Mouse (Mus musculus): ENCODE data around the gene Fam81b.
"Not testable (repeated sequence)": the region's sequence is repeated elsewhere in the genome, so short reads cannot be mapped to it uniquely, and the experiment has no call there.

Gene Fam81b

DNA sequence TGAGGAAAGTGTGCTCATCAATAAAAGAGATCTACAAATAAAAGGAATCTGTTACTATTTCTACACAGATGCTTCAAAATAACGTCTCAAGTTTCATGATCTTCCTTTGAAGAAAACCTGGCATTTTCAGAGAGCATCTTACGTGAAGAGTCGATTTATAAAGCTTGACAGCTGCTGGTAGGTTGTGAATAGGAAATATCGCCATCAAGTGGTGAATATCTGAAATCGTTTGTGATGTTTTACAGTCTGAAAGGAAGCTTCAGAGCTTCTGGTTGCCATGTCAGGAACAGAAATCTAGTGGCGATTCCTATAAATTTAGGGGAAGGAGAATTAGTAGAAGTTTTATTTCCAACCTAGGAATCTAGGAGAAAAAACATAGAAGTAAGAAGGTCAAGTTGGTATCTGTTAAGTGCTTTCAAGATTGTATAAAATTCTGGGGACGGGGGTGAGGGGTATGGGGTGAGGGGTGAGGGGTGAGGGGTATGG is at the start of gene Fam81b:
Fam81b (minus strand) TSS at position 436 of the 486 bp plus-strand sequence.
- no peak for DNase-seq (ENCODE audit: low read depth, low spot score)

DNA sequence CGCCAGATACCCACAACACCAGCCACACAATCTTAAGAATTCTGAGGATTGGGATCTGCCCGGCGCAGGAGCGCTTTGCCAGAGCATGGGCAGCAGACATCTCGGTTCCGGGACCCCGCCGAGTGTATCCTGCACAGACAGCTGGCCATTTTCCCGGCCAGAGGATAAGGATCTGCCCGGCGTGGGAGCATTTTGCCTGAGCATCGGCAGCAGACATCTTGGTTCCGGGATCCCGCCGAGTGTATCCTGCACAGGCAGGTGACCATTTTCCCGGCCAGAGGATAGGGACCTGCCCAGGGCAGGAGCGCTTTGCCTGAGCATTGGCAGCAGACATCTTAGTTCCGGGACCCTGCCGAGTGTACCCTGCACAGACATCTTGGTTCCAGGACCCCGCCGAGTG is 41.1 kb upstream of the Fam81b start:
- not testable (repeated sequence) for DNase-seq (ENCODE audit: low read depth, low spot score)

DNA sequence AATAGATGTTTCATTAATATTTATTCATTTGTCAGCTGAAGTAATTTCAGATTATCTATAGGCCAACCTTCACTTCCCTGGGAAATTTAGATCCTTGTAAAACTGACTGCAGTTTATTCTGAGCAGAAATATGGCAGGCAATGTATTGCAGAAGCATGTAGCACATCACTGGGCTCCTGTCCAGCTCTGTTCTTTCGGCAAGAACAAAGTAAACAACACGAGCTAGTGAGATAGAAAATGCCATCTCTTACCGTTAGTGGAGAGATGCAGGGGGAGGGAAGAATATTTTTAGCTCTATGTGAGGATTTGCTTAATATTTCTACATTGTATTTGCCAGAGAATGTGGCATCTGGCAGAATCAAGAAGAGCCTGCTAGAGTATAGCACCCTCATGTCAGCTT is 13.8 kb upstream of the Fam81b start:
- DNase-seq (ENCODE audit: low read depth, low spot score) = peak; percentile 87

DNA sequence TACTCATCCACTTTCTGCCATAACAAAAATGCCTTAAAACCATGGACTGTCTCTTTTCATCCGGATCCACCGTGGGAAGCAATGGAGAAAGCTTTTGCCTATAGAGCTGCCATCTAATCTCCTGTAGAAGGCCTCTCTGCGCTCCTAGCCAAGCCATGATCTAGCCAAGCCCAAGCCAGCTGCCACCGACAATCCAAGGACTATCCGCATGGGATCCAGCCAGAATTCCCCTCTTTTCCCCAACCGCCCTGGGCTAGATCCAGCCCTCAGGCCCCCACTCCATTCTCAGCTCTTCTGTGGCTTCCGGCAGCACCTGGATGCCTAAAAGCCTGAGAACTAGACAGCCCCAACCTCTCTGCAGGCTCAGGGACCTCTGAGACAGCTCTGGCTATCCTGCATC is 6.7 kb upstream of the Fam81b start:
- no peak for DNase-seq (ENCODE audit: low read depth, low spot score)

DNA sequence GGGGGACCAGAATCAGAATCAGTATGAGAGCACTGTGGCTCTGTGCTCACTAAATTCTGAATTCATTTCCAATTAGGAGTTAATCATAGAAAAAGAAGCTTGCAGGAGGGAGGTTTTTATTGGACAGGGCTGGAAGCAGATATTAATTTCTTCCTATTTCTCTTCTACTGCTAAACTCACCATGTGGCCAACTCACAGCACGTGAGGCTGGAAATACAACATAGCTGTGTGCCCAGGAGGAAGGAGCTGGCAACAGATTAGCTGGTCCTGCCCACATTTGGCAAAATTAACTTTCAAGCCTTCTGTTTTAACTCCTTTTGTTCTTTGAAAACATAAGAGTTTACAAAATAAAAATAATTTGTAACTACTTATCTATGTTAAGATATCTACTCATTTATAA is 3.9 kb upstream of the Fam81b start:
- no peak for DNase-seq (ENCODE audit: low read depth, low spot score)

DNA sequence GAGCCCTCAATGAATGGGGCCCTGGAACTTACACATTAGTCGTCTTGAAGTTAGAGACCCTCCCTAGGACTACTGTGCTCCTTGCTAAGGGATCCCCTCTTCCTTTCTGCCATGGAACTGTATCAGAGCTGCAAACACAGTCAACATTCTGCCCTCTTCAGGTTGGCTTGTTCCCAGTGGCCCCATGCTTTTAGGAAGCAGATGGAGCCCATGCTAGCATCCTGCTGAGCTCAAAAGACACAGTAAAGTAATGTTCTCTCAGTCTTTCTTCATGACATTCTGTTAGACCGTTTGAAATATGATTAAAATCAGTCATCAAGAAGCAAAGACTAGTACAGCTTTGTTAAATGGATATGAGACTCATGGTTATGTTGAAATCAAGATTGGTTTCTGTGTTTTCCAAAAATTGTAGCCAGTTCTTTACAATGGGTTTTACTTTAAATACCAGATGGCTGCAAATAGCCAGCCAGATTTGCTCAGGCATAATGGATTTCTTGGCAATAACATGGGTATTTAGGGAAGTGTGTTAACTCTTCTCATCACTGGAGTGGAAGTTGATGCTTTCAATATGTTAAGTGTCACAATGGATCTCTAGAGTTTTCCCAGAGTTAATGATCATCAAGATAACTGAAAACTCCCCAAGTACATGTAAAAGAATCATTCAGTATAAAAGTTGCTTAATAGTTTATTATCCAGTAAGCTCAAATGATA is 938 bp upstream of the Fam81b start:
- no peak for DNase-seq (ENCODE audit: low read depth, low spot score)

DNA sequence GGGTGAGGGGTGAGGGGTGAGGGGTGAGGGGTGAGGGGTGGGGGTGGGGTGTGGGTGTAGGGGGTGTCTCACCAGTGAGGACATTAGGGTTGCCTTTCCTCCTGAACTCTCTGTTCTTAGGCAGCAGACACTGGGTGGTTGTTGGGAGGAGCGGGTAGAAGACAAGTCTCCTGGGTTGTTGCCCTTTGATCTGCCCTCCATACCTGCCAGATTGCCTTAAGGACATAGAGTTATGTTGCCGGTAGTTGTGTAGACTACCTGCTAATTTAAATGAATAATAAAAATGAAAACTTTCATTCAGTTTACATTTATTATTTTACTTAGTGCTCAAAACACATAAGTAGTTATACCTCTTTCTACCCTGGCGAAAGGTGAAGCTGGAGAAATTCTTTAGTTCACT is 369 bp upstream of the Fam81b start:
- DNase-seq (ENCODE audit: low read depth, low spot score) = no peak

DNA sequence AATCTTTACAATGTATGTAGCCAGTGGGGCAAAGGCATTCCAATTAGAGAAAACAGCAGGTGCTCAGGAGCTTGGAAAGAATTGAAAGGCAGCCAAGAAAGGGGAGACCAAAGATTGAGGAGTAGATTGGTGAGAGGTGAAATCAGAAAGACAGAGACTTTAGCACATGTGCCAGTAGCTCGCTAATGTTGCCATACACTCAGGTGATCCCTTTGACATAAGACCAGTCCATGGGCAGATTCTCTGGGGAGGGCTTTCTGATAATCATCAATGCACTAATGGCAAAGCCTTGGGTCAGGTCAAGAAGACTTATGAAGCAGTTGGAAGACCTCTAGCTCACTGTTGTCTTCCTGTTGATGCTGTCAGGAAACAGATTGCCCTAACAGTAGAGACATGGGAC is 671 bp downstream of the Fam81b start:
- no peak for DNase-seq (ENCODE audit: low read depth, low spot score)

DNA sequence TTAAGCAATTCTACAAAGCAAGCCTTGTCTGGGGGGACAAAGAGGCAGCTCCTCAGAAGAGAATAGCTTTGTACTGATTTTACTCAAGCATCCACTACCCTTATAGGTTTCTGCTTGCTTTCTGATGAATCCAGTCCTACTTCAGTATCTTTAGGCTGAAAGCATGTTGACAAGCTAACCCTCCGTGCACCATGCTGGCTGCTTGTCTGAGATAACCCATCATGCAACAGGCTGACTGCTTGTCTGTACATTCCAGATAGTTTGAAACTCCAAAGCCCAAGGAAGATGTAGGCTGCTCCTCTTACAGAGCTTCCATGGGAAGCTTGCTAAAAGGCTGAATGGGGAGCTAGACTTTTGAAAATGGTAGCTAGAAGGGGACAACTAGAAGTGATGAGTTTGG is 1.7 kb downstream of the Fam81b start:
- DNase-seq (ENCODE audit: low read depth, low spot score) = no peak

DNA sequence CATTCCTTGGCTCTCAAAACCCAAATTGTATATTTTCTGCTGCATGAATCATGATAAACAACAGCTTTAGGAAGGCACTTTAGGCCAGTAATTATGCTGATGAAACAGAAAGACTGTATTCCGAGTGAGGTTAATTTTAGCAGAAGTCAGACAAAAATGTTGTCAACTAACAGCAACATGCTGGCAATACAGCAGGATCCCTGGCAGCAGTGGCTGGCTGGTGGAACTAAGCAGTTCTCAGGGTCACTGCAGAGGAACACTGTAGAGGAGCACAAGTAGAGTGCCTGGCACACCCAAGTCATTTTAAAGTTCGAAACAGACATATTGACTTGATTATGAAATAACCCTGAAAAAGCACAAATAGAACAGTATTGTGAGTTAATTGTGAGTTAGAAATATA is 2.8 kb downstream of the Fam81b start:
- DNase-seq (ENCODE audit: low read depth, low spot score) = no peak

DNA sequence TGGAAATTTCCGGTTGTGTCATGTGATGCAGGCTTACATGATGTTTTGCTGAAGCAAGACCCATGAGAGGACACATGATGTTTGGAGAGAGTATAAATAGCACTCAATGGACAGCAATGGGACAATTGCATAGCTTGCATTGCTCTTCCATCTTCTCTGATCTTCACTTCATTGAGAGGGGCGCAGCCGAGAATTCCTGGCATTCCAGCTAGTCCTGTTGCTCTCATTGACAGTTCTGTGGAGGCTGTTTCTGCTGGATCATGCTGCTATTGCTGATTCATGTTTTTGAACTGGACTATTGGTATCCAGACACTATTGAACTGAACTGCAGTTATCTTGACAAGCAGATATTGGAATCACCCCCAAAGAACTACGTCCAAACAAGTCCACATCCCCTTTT is 12.8 kb downstream of the Fam81b start:
- no peak for DNase-seq (ENCODE audit: low read depth, low spot score)

DNA sequence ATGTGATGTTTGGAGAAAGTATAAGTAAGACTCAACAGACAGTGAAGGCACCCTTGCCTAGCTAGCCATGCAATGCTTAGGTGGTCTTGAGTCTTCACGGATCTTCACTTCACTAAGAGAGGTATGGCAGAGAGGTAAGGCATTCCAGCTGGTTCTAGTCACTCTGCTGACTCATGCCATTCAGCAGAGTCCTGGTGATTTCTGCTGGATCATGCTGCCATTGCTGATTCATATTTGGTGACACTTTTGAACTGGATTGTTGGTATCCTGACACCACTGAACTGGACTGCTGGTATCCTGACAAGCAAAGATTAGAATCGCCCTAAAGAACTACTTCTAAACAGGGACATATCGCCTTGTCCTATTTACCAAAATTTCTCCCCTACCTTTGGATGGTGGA is 20.3 kb downstream of the Fam81b start:
- DNase-seq (ENCODE audit: low read depth, low spot score) = no peak

DNA sequence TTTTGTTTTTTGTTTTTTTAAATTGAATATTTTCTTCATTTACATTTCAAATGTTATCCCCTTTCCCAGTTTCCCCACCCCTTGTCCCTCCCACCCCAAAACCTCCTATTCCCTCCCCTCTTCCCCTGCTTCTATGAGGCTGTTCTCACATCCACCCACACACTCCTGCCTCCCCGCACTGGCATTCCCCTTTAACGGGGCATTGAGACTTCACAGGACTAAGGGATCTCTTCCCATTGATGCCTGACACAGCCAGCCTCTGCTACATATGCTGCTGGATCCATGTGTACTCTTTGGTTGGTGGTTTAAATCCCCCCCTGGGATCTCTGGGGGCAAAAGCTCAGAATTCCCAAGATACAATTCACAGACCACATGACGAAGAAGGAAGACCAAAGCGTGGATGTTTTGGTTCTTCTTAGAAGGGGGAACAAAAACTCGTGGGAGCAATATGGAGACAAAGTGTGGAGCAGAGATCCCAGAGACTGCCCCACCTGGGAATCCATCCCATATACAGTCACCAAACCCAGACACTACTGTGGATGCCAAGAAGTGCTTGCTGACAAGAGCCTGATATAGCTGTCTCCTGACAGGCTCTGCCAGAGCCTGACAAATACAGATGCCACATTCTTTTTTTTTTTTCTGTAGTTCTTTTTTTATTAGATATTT is 40.4 kb downstream of the Fam81b start:
- DNase-seq (ENCODE audit: low read depth, low spot score) = peak; percentile 51

DNA sequence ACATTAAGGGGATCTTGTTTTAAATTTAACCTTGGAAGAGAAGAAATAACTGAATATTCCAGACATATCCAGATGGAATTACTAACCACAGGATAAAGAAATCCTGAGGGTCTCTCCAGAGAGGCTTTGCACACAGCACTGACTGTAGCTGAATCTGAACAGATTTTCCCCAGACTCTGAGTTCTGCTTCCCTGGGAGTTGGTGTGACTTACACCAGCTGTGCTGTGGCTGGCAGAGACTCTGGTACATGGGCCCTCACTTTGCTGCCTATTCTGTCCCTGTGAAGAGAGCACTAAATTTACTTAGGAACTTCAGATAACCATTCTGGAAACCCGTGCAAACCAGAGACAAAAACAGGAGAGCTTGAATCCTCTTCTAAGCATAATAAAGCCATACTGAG is 46.1 kb downstream of the Fam81b start:
- DNase-seq (ENCODE audit: low read depth, low spot score) = peak; percentile 90

DNA sequence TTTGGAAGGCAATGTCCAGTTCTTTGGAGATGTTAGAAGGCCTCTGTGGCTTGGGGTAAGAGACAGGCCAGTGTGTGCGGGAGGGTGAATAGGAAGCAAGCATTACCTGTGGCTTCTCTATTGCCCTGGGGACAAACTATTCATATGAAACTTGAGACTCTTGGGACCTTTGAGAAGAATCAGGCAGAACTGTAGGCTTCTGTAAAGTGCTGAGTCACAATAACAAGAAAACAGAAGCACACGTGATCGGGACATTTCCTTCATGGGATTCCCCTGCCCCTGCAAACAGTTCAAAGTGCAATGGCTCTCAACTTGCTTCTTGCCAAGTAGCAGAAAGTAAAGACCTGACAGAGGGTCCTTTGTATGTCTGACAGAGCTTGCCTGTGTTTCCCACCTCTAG is 48.5 kb downstream of the Fam81b start:
- DNase-seq (ENCODE audit: low read depth, low spot score) = no peak

DNA sequence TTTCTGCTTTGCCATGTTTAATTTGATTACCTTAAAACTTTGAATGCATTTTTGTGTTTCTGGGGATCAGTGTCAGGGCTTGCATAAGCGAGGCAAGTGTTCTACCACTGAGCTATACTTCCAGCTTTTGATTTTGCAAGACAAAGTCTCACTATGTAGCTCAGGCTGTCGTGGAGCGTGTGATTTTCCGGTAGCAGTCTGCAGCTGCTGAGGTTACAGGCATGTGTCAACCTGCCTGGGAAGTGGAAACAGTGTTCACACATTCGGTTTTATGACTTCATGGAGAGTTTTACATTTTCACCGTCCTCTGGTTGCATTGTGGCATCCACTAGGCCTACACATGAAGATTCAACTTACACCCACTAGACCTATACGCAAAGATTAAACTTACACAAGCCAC is 54.8 kb downstream of the Fam81b start:
- no peak for DNase-seq (ENCODE audit: low read depth, low spot score)

DNA sequence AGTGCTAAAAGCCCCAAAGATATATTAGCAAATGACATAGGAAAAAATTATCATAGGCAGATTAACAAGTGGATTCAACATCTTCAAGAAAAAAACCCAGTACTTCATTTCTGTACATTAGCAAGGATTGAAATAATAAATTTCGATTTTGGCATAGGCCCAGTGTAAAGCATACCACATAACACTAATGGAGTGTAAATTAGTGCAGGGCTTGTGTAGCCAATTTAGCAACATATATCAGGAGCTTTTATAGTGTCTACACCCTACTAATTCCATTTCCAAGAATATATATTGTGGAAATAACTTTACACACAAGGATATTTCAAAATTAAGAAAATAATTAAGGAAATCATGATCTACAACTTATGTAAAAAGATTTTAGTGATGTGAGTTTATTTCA is 55.8 kb downstream of the Fam81b start:
- no peak for DNase-seq (ENCODE audit: low read depth, low spot score)

DNA sequence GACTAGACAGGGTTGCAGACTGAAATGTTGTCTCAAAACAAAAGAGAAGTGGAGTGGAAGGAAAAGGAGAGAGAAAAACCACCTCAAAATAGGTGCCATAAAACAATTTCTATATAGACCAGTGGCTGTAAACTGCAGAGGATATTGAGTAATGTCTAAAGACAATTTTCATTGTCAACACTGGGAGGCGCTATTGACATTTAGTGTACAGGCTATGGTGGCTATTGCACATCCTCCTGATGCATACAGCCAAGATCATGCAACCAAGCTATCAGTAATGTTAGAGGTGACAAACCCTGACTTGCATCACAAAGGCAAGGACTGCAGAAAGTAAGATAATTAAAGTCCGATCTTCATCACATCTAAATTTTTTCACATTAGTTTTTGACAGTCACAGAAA is 89.5 kb downstream of the Fam81b start:
- DNase-seq (ENCODE audit: low read depth, low spot score) = peak; percentile 29

DNA sequence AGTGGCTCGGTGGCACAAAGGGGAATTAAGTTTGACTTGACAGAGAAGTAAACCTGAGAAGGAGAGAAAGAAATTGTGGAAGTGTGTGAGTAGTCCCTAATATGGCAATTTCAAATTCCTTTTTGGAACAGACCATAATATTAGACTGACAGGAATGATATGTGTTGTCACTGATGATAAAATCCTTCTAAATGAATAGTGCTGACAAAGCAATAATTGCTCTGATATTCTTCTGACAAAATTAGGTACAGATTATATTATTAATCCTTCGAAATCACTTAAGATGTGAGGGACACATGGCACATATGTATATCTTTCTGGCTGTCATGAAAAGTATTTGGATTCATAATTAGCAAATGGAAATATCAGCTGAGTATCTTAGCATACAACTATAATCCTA is 89.9 kb downstream of the Fam81b start:
- no peak for DNase-seq (ENCODE audit: low read depth, low spot score)

DNA sequence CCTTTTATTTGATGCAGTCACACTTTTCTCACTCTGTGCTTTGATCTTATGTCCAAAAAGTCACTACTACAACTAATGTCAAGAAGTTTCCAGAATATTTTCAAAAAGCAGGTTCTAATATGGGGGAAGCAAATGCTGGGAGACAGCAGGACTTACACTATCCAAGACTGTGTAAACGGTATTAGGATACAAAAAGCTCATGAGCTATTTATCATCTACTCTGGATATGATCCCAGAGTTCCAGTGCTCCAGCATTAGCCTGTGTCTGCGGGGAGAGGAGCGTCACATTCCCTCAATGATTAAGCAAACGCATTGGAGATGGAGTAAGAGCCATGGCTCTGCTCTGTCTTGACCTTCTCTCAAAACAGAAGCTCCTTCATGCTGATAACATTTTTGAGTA is 104.9 kb downstream of the Fam81b start:
- DNase-seq (ENCODE audit: low read depth, low spot score) = no peak

DNA sequence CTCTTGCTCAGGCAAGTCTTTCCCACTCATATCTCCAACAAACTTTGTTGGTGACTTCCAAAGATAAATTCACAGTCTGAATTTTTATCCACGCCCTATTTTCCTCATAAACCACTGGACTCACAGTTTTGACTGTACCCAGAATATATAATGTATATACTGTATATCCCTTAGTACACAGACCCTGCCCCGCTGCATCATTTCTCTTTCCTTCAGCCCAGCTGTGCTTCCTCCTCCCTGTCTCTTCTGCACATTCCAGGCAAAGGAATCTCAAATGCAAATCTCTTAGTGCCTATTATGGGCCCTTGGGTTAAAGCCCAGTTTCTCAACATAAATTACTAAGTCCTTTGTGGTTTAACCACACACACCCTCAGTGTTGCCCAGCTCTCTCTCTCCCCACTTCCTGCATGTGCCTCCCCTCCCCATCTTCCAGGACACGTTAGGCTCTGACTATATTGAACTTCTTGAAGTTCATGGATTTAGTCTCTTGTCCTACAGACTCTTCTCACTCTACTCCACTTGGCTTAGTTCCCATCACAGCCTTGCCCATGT is 107.5 kb downstream of the Fam81b start:
- DNase-seq (ENCODE audit: low read depth, low spot score) = no peak

DNA sequence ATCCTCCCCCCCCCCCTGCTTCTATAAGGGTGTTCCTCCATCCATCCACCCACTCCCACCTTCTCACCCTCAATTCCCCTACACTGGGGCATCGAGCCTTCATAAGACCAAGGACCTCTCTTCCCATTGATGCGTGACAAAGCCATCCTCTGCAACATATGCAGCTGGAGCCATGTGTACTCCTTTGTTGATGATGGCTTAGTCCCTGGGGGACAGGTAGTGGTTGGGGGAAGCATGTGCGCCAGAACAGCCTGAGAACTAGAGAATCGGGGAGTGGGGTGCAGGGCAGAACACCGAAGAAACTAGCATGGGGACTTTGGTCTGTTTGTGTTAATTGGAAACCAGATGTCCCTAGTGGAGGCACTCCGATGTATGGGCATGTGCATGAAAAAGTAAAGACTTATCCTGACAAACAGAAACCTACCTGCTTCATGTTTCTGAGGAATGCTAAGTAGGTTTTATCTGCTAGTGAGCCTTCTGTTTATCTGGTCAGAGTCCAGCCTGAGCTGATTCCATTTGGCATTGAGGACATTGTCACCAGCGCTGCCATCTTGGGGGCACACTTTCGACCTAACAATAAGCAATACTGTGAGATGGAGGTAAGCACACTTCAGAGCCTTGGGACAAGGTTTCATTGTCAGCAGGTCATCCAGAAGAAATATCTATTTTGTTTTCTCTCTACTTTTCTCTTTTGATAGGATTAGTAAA is 109.3 kb downstream of the Fam81b start:
- no peak for DNase-seq (ENCODE audit: low read depth, low spot score)

DNA sequence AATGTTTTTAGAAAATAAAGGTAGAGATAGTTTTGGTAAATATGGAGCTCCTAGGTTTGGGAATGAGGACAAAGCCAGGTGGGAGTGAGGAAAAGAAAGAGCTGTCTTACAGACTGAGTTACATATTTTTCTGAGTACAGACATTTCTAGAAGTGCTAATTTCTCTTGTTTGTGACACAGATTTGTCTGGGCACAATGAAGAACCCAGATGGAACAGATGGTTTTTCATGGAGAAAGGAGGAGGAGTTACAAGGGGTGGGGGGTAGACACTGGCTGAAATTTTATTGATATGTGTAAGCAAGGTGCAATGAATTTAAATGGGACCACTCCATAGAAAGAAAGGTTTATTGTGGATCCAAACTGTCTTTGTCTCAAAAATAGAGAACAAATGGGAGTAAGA is 109.9 kb downstream of the Fam81b start:
- peak; percentile 44 for DNase-seq (ENCODE audit: low read depth, low spot score)
